Mouse (Mus musculus) right cerebral cortex, postnatal 36 days (tissue): ENCODE data around the gene Reg4.

Experiments used
- DNase-seq, 2 experiments: peaks; one replicate each; pipeline ENCODE4 v3.0.0; 2022; ENCODE audit warnings: low spot score in 2 of 2, mixed read lengths in 1 of 2

The Reg4 gene

DNA sequence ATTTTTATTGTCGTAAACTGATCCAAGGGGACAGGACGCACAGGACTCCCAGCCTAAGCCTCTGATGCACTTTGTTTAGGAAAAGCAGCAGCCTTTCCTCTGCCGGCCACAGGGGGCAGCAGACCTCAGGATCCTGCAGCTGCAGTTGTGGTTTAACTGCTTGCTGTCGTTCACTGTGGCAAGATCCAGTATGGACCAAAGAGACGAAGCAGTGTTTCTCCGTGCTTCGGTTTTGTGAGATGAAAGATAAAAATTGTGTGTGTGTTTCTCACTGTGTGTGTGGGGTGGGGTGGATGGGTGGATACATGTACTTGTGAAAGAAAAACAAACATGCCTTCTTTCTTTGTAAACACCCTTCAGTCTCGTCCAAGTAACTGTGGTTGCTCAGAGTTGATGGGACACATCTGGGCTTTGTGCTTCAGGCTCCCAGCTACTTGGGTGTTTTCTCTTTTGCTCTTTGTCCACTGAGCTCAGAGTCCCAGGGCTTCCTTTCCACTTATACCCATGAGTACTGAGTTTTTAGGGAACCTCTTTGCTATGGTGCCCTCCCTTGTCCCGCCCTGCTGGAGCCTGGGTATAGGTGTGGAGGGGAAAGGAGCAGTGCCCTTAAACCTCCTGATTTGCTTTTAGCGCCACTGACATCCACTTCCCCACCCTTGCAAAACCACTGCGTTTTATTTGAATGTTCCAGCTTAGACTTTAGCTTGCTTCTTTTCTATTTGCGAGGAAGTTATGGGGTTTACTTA, 59.1 kb downstream of the Reg4 start:
- peak; percentile 26 to 31 for DNase-seq

DNA sequence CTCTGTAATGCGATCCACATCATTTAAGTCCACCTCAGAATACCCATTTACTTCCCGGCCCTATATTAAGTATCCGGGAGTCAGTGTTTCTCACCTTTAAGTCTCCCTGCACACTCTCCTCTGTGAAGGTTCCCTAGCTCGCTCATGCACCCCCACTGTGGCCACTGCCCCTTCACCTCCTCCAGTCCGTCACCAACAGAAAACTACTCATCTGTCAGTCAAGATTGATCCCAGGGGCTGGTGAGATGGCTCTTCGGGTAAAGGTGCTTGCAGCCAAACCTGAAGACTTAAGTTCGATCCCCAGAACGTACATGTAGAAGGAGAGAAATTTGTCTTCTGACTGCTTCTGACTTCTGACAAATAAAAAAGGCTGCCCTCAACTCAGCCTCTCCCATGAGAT, 60.5 kb downstream of the Reg4 start:
- no peak for DNase-seq

DNA sequence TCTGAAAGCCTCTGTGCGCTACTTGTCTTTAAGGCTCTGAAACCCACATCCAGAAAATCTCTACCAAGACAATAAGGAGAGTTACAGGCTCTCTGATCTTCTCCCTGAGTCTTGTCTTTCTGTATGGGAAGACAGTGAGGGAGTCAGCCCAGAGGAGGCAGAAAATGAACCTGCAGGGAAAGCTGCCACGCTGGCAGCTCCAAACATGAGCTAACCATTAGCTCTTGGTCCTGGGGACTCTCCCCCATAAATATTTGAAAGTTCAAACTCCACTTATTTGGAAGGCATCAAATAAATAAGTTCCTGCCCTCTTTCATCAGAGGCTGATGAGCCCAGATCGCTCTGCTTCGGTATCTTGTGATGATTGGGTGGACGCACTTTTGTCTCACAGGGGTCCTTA, 61.2 kb downstream of the Reg4 start:
- DNase-seq = no peak
